Mouse (Mus musculus) bone marrow macrophage, adult 2 months (primary cell): Measurements from ENCODE around the gene Gm39566. TPM values are rescaled to one million over a fixed set of nuclear protein-coding genes. Genes with fewer than 3 reads are reported as not detected.

Experiments used
- H3K27ac ChIP-seq: 2 replicates; pipeline ENCODE4 v1.5.1; 2012; ENCODE audit warnings: low read depth, low read length; ENCODE audit not compliant: insufficient read depth
- H3K4me1 ChIP-seq: 2 replicates; pipeline ENCODE4 v1.6.1; 2012; ENCODE audit warnings: low read length; ENCODE audit not compliant: control insufficient read depth, insufficient read depth
- H3K4me3 ChIP-seq: 2 replicates; pipeline ENCODE4 v1.5.1; 2012; ENCODE audit warnings: mild to moderate bottlenecking, low read length, moderate library complexity; ENCODE audit not compliant: insufficient read depth
- CTCF ChIP-seq: IDR thresholded peaks from 2 replicates; pipeline ENCODE4 v1.5.1; 2012; ENCODE audit warnings: low read depth, mild to moderate bottlenecking, low read length, moderate library complexity
- POLR2A ChIP-seq: IDR thresholded peaks from 2 replicates; pipeline ENCODE4 v1.6.1; 2012; ENCODE audit warnings: mild to moderate bottlenecking, low read depth, low read length, borderline replicate concordance
- polyA plus RNA-seq: library from polyadenylated mRNA; stranded (reverse); fragments of >200 nt; gene quantifications from 2 replicates; pipeline ENCODE4 v1.2.4, GENCODE M21; 2012; ENCODE audit not compliant: missing spikeins, insufficient read depth, insufficient read length

Gm39566 gene
- polyA plus RNA-seq, 1 experiment, result not detected

DNA sequence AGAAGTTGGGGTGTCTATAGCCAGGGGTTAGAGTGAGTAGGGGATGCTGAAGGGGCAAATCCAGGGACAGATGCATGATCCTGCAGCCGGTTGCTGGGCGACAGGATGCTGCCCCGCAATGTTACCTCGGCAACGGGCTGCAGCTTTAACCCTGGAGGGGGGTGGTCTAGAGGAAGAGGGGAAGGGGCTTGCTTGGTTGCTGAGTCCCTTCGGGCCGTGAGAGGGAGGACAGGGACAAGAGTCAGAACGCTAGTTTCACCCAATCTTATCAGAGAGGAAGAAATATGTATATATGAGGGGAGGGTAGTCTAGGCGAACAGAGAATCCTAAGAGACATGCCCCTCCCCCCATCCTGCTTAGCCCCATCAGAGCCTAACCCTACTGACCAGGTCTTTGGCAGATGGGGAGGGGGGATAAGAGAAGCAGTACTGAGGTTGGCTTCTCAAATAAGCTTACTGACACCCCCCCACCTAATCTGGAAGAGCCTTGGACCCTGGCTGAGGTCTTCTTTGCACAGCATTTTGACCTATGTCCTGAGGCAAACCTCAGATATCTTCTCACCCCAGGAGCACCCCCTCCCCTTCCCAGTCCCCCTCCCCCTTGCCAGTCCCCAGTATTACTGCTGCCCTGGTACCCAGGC, 20.3 kb upstream of the Gm39566 start:
- no peak overlapping the region for H3K27ac ChIP-seq

DNA sequence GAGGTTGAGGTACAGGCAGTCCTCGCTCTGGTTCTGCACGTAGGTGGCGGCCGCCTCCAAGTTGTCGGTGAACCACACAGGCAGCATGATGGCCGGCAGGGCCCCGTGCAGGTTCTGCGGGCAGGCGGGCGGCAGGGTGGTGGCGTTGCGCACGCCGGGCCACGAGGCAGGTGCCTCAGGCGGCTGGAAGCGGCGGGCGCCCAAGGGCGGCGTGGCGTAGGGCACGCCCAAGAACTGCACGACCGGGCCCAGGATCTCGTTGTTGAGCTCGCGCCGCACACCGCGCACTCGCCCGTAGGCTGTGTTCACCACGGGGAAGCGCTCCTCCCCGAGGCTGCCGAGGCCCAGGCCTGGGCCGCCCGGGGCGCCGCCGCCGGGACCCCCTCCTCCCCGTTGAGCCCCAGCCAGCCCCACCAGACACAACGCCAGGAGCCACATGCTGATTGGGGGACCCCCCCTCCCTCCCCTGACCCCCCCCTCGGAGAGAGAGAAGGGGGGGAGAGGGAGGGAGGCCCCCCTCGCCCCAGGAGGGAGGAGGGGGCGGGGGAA, 19.0 kb upstream of the Gm39566 start:
- no peak overlapping the region for H3K4me3 ChIP-seq
- H3K4me1 ChIP-seq, result 0 out of 2 replicates have a peak, but pooled peaks cover 2% of the 10 kb centered on the region
- H3K27ac ChIP-seq, result no peak overlapping the region
- TF ChIP-seq CTCF, result no peak
- no peak for TF ChIP-seq POLR2A

More for the DNA sequence above, 20.3 kb upstream of the Gm39566 start:
- TF ChIP-seq POLR2A (no peak), CTCF (no peak)
- Histone ChIP-seq H3K4me3 (no peak overlapping the region), H3K4me1 (peaks cover 5% of the 10 kb centered on the region; the same call in 1 of the 2 replicates)

DNA sequence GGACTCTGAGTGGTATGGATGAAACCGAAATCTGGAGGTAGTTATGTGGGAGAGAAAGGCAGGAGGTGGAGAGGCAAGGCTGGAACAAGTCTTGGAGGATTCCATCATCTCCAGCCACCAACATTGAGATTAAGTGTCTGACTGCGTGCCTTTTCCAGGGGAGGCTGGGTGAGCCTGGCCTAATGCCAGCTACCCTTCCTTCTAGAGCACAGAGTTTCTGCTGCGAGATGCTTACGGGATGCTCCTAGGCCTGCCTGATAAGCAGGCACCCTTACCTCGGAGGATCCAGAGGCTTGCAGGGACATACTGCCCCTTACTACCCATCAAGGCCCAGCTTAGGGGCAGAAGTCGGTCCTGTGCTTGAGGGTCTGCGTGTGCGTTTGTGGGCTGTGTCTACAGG, 18.5 kb upstream of the Gm39566 start:
- no peak overlapping the region for H3K4me3 ChIP-seq

DNA sequence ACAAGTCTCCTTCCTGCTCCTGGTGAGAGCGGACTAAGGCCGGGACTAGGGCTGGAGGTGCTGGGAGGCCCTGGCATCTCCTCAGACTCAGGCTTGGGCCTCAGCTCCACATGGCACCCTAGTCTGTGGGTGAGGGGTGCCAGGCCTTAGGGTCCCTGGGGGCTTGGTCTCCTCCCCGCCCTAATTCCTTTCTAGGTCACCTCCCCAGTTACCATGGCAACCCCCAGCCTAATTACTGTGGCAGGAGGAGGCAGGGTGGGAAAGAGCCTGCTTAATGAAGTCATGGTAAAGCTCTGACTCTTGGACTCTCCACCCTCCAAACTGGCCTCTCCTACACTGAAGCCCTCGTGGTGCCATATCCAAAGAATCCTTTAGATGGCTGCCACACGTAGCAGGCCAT, 13.7 kb upstream of the Gm39566 start:
- TF ChIP-seq CTCF (no peak), POLR2A (no peak)
- Histone ChIP-seq H3K27ac (no peak overlapping the region), H3K4me3 (no peak overlapping the region), H3K4me1 (0 out of 2 replicates have a peak, but pooled peaks cover 2% of the 10 kb centered on the region)

More for the DNA sequence above, 18.5 kb upstream of the Gm39566 start:
- TF ChIP-seq CTCF, result no peak
- no peak for TF ChIP-seq POLR2A
- Histone ChIP-seq H3K4me1 (0 out of 2 replicates have a peak, but pooled peaks cover 2% of the 10 kb centered on the region), H3K27ac (no peak overlapping the region)

DNA sequence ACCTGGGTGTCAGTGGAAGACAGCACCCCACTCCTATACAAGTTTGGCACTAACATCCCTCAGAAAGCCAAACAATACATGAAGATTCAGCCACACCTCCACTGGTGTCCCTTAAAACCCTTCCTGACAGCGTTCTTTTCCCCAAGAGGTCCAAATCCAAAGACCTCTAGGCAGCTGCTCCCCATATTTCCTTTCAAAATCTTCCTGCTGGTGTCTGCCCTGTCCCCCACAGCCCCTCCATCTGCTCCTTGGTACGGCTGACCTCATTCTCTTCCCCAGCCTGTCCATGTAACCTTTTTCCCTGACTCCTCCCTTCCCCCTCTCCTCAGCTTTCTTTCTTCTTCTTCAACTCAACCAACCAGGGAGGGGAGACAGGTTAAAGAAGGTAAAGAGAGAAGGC, 8.4 kb upstream of the Gm39566 start:
- TF ChIP-seq CTCF, result no peak
- TF ChIP-seq POLR2A, result no peak
- no peak overlapping the region for H3K27ac ChIP-seq
- no peak overlapping the region for H3K4me3 ChIP-seq
- H3K4me1 ChIP-seq, result no peaks in the 10 kb centered on the region

DNA sequence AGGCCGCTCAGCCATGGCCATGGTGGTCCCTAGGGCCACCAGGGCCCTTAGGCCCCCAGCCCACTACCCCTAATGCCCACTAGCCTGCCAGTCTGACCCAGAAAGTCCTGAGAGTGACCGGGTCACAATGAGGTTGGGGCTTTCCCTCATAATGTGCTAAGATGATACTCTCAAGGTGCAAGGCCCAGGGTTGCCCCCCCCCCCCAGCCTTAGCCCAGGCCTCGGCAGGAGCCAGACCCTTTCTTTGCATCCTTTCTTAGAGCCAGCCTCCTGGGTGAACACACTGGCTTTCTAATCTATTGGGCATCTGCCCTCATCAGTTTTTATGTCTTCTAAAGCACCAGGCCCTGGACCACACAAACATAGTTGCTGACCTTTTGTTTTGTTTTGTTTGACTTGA, 7.0 kb upstream of the Gm39566 start, which contains the start of gene Spem1:
Gene Spem1, minus strand, starts transcription at position 101 of the 400 bp plus-strand sequence.
- TF ChIP-seq CTCF (no peak), POLR2A (no peak)
- H3K4me1 ChIP-seq, result no peaks in the 10 kb centered on the region
- no peak within 1 kb of the TSS for H3K27ac ChIP-seq
- no peak within 1 kb of the TSS for H3K4me3 ChIP-seq

DNA sequence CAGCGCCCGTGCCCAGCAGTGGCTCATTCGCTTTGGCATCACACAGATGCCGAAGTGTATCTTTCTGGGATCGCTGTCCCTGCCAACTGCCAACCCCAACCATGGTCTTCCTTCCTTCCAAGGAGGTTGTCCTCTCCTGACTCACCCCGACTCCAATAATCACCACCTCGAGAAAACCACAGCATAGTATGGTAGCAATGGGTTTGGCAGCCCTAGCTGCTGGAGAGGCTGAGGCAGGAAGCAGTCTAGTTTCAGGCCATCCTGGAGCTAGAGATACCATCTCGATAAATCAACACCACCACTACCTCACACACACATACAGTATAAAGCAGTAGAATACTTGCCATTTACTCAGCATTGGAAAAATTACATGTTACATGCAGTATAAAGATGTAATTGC, 3.8 kb upstream of the Gm39566 start:
- Histone ChIP-seq H3K4me1 (no peaks in the 10 kb centered on the region), H3K27ac (no peak overlapping the region), H3K4me3 (no peak overlapping the region)
- no peak for TF ChIP-seq CTCF
- no peak for TF ChIP-seq POLR2A

DNA sequence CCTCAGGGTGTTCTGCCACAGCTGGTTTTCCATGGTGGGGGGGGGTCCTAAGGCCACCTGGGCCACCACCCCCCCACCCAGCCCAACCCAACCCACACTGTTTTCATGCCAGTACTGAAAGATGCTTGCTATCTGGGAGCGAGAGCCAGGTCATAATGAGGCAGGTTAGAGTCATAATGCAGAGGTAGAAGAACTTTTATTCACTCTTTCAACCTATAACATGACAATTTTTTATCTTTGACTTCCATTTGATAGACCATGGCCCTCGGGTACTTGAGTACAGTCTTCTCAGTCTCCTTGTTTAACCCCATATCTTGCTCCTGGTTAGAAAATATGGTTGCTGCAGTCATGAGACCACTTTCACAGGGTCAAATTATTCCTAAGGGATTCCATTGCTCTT, 3.3 kb upstream of the Gm39566 start, which contains the start of gene Spem2:
Gene Spem2, minus strand, starts transcription at position 101 of the 400 bp plus-strand sequence.
- no peak for TF ChIP-seq CTCF
- no peak for TF ChIP-seq POLR2A
- Histone ChIP-seq H3K4me3 (no peak within 1 kb of the TSS), H3K27ac (no peak within 1 kb of the TSS), H3K4me1 (no peaks in the 10 kb centered on the region)

DNA sequence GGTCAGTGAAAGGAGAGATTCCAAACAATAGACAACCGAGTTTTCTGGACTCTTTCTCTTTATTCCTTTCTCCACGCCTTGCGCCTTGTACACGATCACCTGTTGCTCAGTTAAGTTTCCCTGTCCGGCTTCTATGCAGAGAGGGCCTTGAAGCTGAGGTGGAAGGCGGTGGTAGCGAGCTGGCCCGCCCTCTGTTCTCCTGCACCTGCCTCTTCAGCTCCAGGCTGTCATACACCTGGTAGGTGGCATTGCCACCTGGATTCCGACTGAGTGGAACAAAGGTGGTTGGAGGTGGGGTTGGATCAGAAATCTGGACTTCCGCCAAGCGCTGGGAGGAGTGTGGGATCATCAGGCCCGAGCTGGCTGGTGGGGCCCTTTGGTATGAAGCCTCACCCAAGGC, 1.4 kb upstream of the Gm39566 start:
- no peak overlapping the region for H3K4me3 ChIP-seq
- no peaks in the 10 kb centered on the region for H3K4me1 ChIP-seq
- TF ChIP-seq POLR2A (no peak), CTCF (no peak)
- H3K27ac ChIP-seq, result no peak overlapping the region

DNA sequence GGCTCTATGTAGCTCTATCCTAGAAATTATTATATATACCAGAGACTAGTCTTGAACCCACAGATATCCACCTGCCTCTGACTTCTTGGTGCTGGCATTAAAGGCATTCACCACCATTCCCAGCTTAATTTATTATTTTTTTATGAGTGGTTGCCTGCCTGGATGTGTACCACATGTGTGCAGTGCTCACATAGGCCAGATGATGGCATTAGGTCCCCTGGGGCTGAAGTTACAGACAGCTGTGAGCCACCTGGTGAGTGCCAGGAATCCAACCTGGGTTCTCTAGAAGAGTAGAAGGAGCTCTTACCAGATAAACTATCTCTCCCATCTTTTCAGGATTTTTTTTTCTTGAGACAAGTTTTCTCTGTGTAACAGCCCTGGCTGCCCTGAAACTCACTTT, 4.8 kb downstream of the Gm39566 start:
- H3K4me1 ChIP-seq, result no peaks in the 10 kb centered on the region
- no peak overlapping the region for H3K27ac ChIP-seq
- no peak overlapping the region for H3K4me3 ChIP-seq
- no peak for TF ChIP-seq POLR2A
- no peak for TF ChIP-seq CTCF
